Mouse (Mus musculus) cerebral cortex, adult 2 months (tissue): Measurements from ENCODE around the gene Gnl1.

Source experiments
- WGBS: fragments of 180-500 bp; shearing (Covaris S2); methylation state at CpG from one replicate; pipeline ENCODE4 v1.1.7; 2018; 5-methylcytosine and 5-hydroxymethylcytosine counted together

Gene Gnl1

GRCm38 (mm10) chr17:35994879-35995240, 15.2 kb downstream of the Gnl1 start:
- WGBS, result 2% methylated on average over 14 of the region's 14 CpGs

GRCm38 (mm10) chr17:35996949-35997348, 17.3 kb downstream of the Gnl1 start:
- WGBS, result under 1% methylated on average over 11 of the region's 11 CpGs

GRCm38 (mm10) chr17:35997713-35998510, 18.3 kb downstream of the Gnl1 start:
- 45% methylated on average over 12 of the region's 12 CpGs for WGBS

- WGBS, result 73% methylated on average over 6 of the region's 6 CpGs
Measured at GRCm38 (mm10) chr17:35998545-35999305, 19.1 kb downstream of the Gnl1 start.

- WGBS, result 55% methylated on average over 7 of the region's 7 CpGs
Measured at GRCm38 (mm10) chr17:35999356-35999755, 19.7 kb downstream of the Gnl1 start.

GRCm38 (mm10) chr17:36000349-36000748, 20.7 kb downstream of the Gnl1 start:
- 60% methylated on average over 4 of the region's 4 CpGs for WGBS

GRCm38 (mm10) chr17:36001121-36001897, 21.7 kb downstream of the Gnl1 start:
- 72% methylated on average over 12 of the region's 12 CpGs for WGBS

- WGBS, result 74% methylated on average over 6 of the region's 6 CpGs
Measured at GRCm38 (mm10) chr17:36001966-36002365, 22.3 kb downstream of the Gnl1 start.

GRCm38 (mm10) chr17:36003331-36003730, 23.7 kb downstream of the Gnl1 start:
- 63% methylated on average over 7 of the region's 7 CpGs for WGBS

GRCm38 (mm10) chr17:36004409-36004808, 24.8 kb downstream of the Gnl1 start:
- WGBS, result 72% methylated on average over 7 of the region's 7 CpGs

GRCm38 (mm10) chr17:36014977-36015376, 35.3 kb downstream of the Gnl1 start:
- WGBS, result 92% methylated on average over 5 of the region's 5 CpGs

- WGBS, result 69% methylated on average over 5 of the region's 5 CpGs
Measured at GRCm38 (mm10) chr17:36017046-36017445, 37.4 kb downstream of the Gnl1 start.

GRCm38 (mm10) chr17:36018979-36019378, 39.3 kb downstream of the Gnl1 start:
- 62% methylated on average over 2 of the region's 2 CpGs for WGBS

GRCm38 (mm10) chr17:36019519-36019918, 39.9 kb downstream of the Gnl1 start:
- 66% methylated on average over 3 of the region's 3 CpGs for WGBS

- whole genome bisulfite sequencing, result 34% methylated on average over 15 of the region's 15 CpGs
Measured at GRCm38 (mm10) chr17:36020191-36021073, 40.8 kb downstream of the Gnl1 start, which contains the start of gene H2-T24. TSS of gene H2-T24 (minus strand) at chr17:36020560.

- WGBS, result 88% methylated on average over 1 of the region's 1 CpGs
Measured at GRCm38 (mm10) chr17:36021309-36021708, 41.7 kb downstream of the Gnl1 start.

GRCm38 (mm10) chr17:36022098-36022497, 42.4 kb downstream of the Gnl1 start:
- 93% methylated on average over 9 of the region's 9 CpGs for whole genome bisulfite sequencing

GRCm38 (mm10) chr17:36022922-36023321, 43.3 kb downstream of the Gnl1 start:
- 85% methylated on average over 6 of the region's 6 CpGs for WGBS

- 41% methylated on average over 9 of the region's 9 CpGs for WGBS
Measured at GRCm38 (mm10) chr17:36023710-36024654, 44.3 kb downstream of the Gnl1 start.

GRCm38 (mm10) chr17:36025197-36025596, 45.5 kb downstream of the Gnl1 start:
- 78% methylated on average over 5 of the region's 5 CpGs for WGBS
